Mouse (Mus musculus) midbrain, embryonic 16.5 days (tissue): Measurements from ENCODE around the gene Gm11168. TPM values are rescaled to one million over a fixed set of nuclear protein-coding genes. Genes with fewer than 3 reads are reported as not detected.
"Not testable (repeated sequence)": the region's sequence is repeated elsewhere in the genome, so short reads cannot be mapped to it uniquely, and the experiment has no call there.

Experiments used
- ATAC-seq: fragments of 200-750 bp; cut with Nextera tagmentation; 2 replicates; pipeline ENCODE4 v1.8.0; 2017; ENCODE audit warnings: moderate TSS enrichment
- H3K27ac ChIP-seq: fragments of 300-500 bp; sonication (generic); 2 replicates; pipeline ENCODE4 v1.5.1; 2014; ENCODE audit warnings: mild to moderate bottlenecking, low read length, mixed read lengths
- H3K27me3 ChIP-seq: fragments of 300-500 bp; sonication (generic); 2 replicates; pipeline ENCODE4 v1.6.1; 2014; ENCODE audit warnings: low read depth, low read length, mixed read lengths; ENCODE audit not compliant: control insufficient read depth, insufficient read depth
- H3K36me3 ChIP-seq: fragments of 300-500 bp; sonication (generic); 2 replicates; pipeline ENCODE4 v1.6.1; 2014; ENCODE audit warnings: mild to moderate bottlenecking, low read length, moderate library complexity, mixed read lengths; ENCODE audit not compliant: control insufficient read depth, insufficient read depth
- H3K4me1 ChIP-seq: fragments of 300-500 bp; sonication (generic); 2 replicates; pipeline ENCODE4 v1.6.1; 2014; ENCODE audit warnings: mild to moderate bottlenecking, low read length, mixed read lengths; ENCODE audit not compliant: control insufficient read depth, insufficient read depth
- H3K4me2 ChIP-seq: fragments of 300-500 bp; sonication (generic); 2 replicates; pipeline ENCODE4 v1.6.1; 2014; ENCODE audit warnings: mild to moderate bottlenecking, low read length, mixed read lengths
- H3K4me3 ChIP-seq: fragments of 300-500 bp; sonication (generic); 2 replicates; pipeline ENCODE4 v1.5.1; 2014; ENCODE audit warnings: low read depth, mild to moderate bottlenecking, low read length, moderate library complexity, mixed read lengths
- H3K9ac ChIP-seq: fragments of 300-500 bp; sonication (generic); 2 replicates; pipeline ENCODE4 v1.6.1; 2014; ENCODE audit warnings: low read depth, low read length, mixed read lengths
- H3K9me3 ChIP-seq: fragments of 300-500 bp; sonication (generic); replicated peaks from 2 replicates; pipeline ENCODE4 v1.6.1; 2014; ENCODE audit warnings: mild to moderate bottlenecking, low read length, mixed read lengths; ENCODE audit not compliant: control insufficient read depth, poor library complexity, severe bottlenecking
- WGBS: fragments of 180-500 bp; shearing (Covaris S2); extraction: QIAGEN DNeasy Blood & Tissue Kit; methylation state at CpG from one replicate; pipeline ENCODE4 v1.1.7; 2014; 5-methylcytosine and 5-hydroxymethylcytosine counted together
- microRNA-seq: library from miRNA; unstranded; fragments of <30 nt; microRNA quantifications from one replicate; pipeline ENCODE4, GENCODE M21; 2017
- polyA plus RNA-seq: library from polyadenylated mRNA; unstranded; fragments of >200 nt; fragmentation: Nextera tagmentation; extraction: Ambion mirVana; gene quantifications from 2 replicates; pipeline ENCODE4 v1.2.1, GENCODE M21; 2015

Gm11168 gene
- polyA plus RNA-seq, 1 experiment from 2014 or later = not detected

DNA sequence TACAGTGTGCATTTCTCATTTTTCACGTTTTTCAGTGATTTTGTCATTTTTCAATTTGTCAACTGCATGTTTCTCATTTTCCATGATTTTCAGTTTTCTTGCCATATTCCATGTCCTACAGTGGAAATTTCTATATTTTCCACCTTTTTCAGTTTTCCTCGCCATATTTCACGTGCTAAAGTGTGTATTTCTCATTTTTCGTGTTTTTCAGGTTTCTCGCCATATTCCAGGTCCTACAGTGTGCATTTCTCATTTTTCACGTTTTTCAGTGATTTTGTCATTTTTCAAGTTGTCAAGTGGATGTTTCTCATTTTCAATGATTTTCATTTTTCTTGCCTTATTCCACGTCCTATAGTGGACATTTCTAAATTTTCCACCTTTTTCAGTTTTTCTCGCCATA is 33.4 kb downstream of the Gm11168 start, which contains the start of gene Gm10715:
Gene Gm10715, plus strand, starts transcription at position 301 of the 400 bp plus-strand sequence.
- ATAC-seq, H3K9ac ChIP-seq, H3K4me2 ChIP-seq, H3K4me3 ChIP-seq, H3K4me1 ChIP-seq, H3K9me3 ChIP-seq, H3K27me3 ChIP-seq, H3K36me3 ChIP-seq, H3K27ac ChIP-seq: not testable (repeated sequence)
- WGBS = 78% methylated on average over 6 of the region's 8 CpGs

- H3K4me3 ChIP-seq, H3K9ac ChIP-seq, H3K27ac ChIP-seq, H3K27me3 ChIP-seq, H3K4me2 ChIP-seq, ATAC-seq, H3K9me3 ChIP-seq, H3K4me1 ChIP-seq, H3K36me3 ChIP-seq: not testable (repeated sequence)
- 55% methylated on average over 4 of the region's 4 CpGs for WGBS
These were observed 35.0 kb downstream of the Gm11168 start for GRCm38 (mm10) chr9:3038161-3038560.

Small RNA genes lying within 50 kb of the gene (microRNA-seq; reads per million reads assigned to microRNA genes)
- not detected for gene Mir101c

Other genes starting within 250 kb of the Gm11168 start
- not detected in 2 replicates for gene Gm10722, start 2.4 kb upstream of the Gm11168 start, polyA plus RNA-seq
- gene Gm10721, start 9.8 kb downstream of the Gm11168 start, polyA plus RNA-seq = not detected in 2 replicates
- not detected in 2 replicates for gene Gm10720, start 12.3 kb downstream of the Gm11168 start, polyA plus RNA-seq
- gene Gm10719, start 14.1 kb downstream of the Gm11168 start, polyA plus RNA-seq = not detected in 2 replicates
- not detected in 2 replicates for gene Gm10718, start 20.2 kb downstream of the Gm11168 start, polyA plus RNA-seq
- 0.45 and 0.55 TPM in 2 replicates for gene Gm10717, start 22.1 kb downstream of the Gm11168 start, polyA plus RNA-seq
- not detected in 2 replicates for gene Gm17535, start 31.3 kb downstream of the Gm11168 start, polyA plus RNA-seq
- not detected in 2 replicates for gene Gm10715, start 33.5 kb downstream of the Gm11168 start, polyA plus RNA-seq